Mouse (Mus musculus) kidney, adult 2 months (tissue): ENCODE results near the gene Ddx20. TPM values are rescaled to one million over a fixed set of nuclear protein-coding genes. Genes with fewer than 3 reads are reported as not detected.

ENCODE experiments used
- DNase-seq: peaks from one replicate; pipeline ENCODE4 v3.0.0; 2021
- H3K27ac ChIP-seq: fragments of 200-500 bp; 2 replicates; pipeline ENCODE4 v1.5.1; 2012; ENCODE audit warnings: low read depth, low read length, control low read depth, inconsistent platforms; ENCODE audit not compliant: insufficient read depth
- H3K27me3 ChIP-seq: fragments of 200-500 bp; replicated peaks from 2 replicates; pipeline ENCODE4 v1.6.1; 2012; ENCODE audit warnings: mild to moderate bottlenecking, moderate library complexity, low read length, inconsistent platforms; ENCODE audit not compliant: control insufficient read depth, insufficient read depth
- H3K36me3 ChIP-seq: fragments of 200-500 bp; 2 replicates; pipeline ENCODE4 v1.6.1; 2012; ENCODE audit warnings: mild to moderate bottlenecking, moderate library complexity, low read length, inconsistent platforms; ENCODE audit not compliant: control insufficient read depth, insufficient read depth
- H3K4me1 ChIP-seq: fragments of 200-500 bp; 2 replicates; pipeline ENCODE4 v1.6.1; 2011; ENCODE audit warnings: low read length; ENCODE audit not compliant: control insufficient read depth, insufficient read depth
- H3K4me3 ChIP-seq: fragments of 200-500 bp; 2 replicates; pipeline ENCODE4 v1.5.1; 2011; ENCODE audit warnings: mild to moderate bottlenecking, low read depth, low read length, control low read depth; ENCODE audit not compliant: insufficient read depth
- CTCF ChIP-seq: fragments of 200-500 bp; conservative IDR thresholded peaks from 2 replicates; pipeline ENCODE4 v1.5.1; 2011; ENCODE audit warnings: low read depth, mild to moderate bottlenecking, control low read depth, low read length, moderate library complexity, mixed read lengths; ENCODE audit not compliant: insufficient read depth, insufficient read length
- POLR2A ChIP-seq: fragments of 200-500 bp; IDR thresholded peaks from one replicate; pipeline ENCODE4 v1.6.1; 2011; ENCODE audit warnings: low read depth, low read length, control low read depth
- WGBS: fragments of 180-500 bp; shearing (Covaris S2); methylation state at CpG from one replicate; pipeline ENCODE4 v1.1.7; 2018; 5-methylcytosine and 5-hydroxymethylcytosine counted together
- polyA plus RNA-seq: library from polyadenylated mRNA; depleted of rRNA; stranded (reverse); fragments of >200 nt; gene quantifications from 2 replicates; pipeline ENCODE4 v1.2.3, GENCODE M21; 2012

The Ddx20 gene
- polyA plus RNA-seq, 1 experiment, result 6.5 TPM

- H3K27me3 ChIP-seq, result no peaks in the 10 kb centered on the region
- TF ChIP-seq POLR2A (no peak), CTCF (no peak)
- 47% methylated on average over 4 of the region's 4 CpGs for WGBS
- H3K4me1 ChIP-seq, result no peaks in the 10 kb centered on the region
- H3K4me3 ChIP-seq, result no peak overlapping the region
- no peak overlapping the region for H3K27ac ChIP-seq
- no peaks in the 10 kb centered on the region for H3K36me3 ChIP-seq
- DNase-seq, result peak; percentile 7
Observed at GRCm38 (mm10) chr3:105666996-105667523, 20.3 kb downstream of the Ddx20 start.

- no peak for DNase-seq
- TF ChIP-seq CTCF (no peak), POLR2A (no peak)
- Histone ChIP-seq H3K4me1 (no peaks in the 10 kb centered on the region), H3K36me3 (no peaks in the 10 kb centered on the region), H3K4me3 (no peak overlapping the region), H3K27me3 (no peaks in the 10 kb centered on the region), H3K27ac (no peak overlapping the region)
- 89% methylated on average over 9 of the region's 9 CpGs for WGBS
Observed at GRCm38 (mm10) chr3:105665105-105665765, 22.1 kb downstream of the Ddx20 start.

- H3K4me3 ChIP-seq, result no peak overlapping the region
- no peaks in the 10 kb centered on the region for H3K36me3 ChIP-seq
- WGBS, result 74% methylated on average over 8 of the region's 8 CpGs
- H3K4me1 ChIP-seq, result no peaks in the 10 kb centered on the region
- TF ChIP-seq POLR2A, result no peak
- no peak for TF ChIP-seq CTCF
- no peak overlapping the region for H3K27ac ChIP-seq
- DNase-seq, result peak; percentile 27
- no peaks in the 10 kb centered on the region for H3K27me3 ChIP-seq
Observed at GRCm38 (mm10) chr3:105663043-105663442, 24.3 kb downstream of the Ddx20 start.

- TF ChIP-seq CTCF (no peak), POLR2A (no peak)
- H3K4me1 ChIP-seq, result no peaks in the 10 kb centered on the region
- WGBS, result 57% methylated on average over 2 of the region's 2 CpGs
- no peak for DNase-seq
- H3K36me3 ChIP-seq, result no peaks in the 10 kb centered on the region
- no peak overlapping the region for H3K27ac ChIP-seq
- no peaks in the 10 kb centered on the region for H3K27me3 ChIP-seq
- no peak overlapping the region for H3K4me3 ChIP-seq
Observed at GRCm38 (mm10) chr3:105660530-105660929, 26.8 kb downstream of the Ddx20 start.

GRCm38 (mm10) chr3:105655031-105655585, 32.3 kb downstream of the Ddx20 start:
- no peak for DNase-seq
- Histone ChIP-seq H3K27ac (no peak overlapping the region), H3K4me3 (no peak overlapping the region), H3K4me1 (no peaks in the 10 kb centered on the region), H3K36me3 (no peaks in the 10 kb centered on the region), H3K27me3 (no peaks in the 10 kb centered on the region)
- TF ChIP-seq POLR2A (no peak), CTCF (no peak)
- 90% methylated on average over 11 of the region's 11 CpGs for WGBS

GRCm38 (mm10) chr3:105653544-105654380, 33.6 kb downstream of the Ddx20 start:
- H3K27ac ChIP-seq, result no peak overlapping the region
- no peak overlapping the region for H3K4me3 ChIP-seq
- H3K27me3 ChIP-seq, result no peaks in the 10 kb centered on the region
- H3K4me1 ChIP-seq, result no peaks in the 10 kb centered on the region
- WGBS, result 82% methylated on average over 13 of the region's 13 CpGs
- no peaks in the 10 kb centered on the region for H3K36me3 ChIP-seq
- TF ChIP-seq CTCF (no peak), POLR2A (no peak)
- DNase-seq, result no peak
